Mouse (Mus musculus) c-Kit-positive CD71-positive TER-119-positive erythroid progenitor cells, embryonic 14.5 days (primary cell): Measurements from ENCODE around the gene Gm17124.
"Not testable (repeated sequence)": the region's sequence is repeated elsewhere in the genome, so short reads cannot be mapped to it uniquely, and the experiment has no call there.

Experiments used
- DNase-seq: peaks from one replicate; pipeline ENCODE4 v3.0.0-alpha.2; 2013; ENCODE audit warnings: low spot score

The Gm17124 gene

DNA sequence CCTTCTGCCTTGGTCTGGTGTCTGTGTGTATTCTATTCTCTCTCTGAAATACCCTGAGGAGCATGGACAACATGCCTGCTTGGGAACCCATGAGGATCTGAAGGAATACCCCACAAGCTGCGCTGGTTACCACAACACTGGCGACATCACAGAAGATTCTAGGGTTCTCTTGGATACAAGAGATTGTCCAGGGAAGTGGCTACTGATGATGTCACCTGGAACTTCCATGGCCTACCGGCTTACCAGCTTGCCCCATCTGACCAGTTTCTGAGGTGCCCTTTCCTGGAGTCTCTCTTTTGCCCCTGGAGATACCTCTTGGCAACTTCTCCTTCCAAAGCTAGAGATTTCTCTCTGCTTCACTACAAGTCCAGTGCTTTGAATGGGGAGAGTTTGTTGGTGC, at the start of gene Gm17124:
Gene Gm17124, minus strand, starts transcription at position 101 of the 400 bp plus-strand sequence.
- not testable (repeated sequence) for DNase-seq

DNA sequence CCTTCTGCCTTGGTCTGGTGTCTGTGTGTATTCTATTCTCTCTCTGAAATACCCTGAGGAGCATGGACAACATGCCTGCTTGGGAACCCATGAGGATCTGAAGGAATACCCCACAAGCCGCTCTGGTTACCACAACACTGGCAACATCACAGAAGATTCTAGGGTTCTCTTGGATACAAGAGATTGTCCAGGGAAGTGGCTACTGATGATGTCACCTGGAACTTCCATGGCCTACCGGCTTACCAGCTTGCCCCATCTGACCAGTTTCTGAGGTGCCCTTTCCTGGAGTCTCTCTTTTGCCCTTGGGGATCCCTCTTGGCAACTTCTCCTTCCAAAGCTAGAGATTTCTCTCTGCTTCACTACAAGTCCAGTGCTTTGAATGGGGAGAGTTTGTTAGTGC, 42.1 kb upstream of the Gm17124 start, which contains the start of gene Gm3633:
Gene Gm3633, minus strand, starts transcription at position 101 of the 400 bp plus-strand sequence.
- DNase-seq = not testable (repeated sequence)
